Mouse (Mus musculus) G1E (cell line): ENCODE measurements at regions not wholly inside any gene's neighbourhood (a gene's known extent, or its start where the extent isn't known, plus 50 kb on each side); places are given as distances from the start of the nearest gene placed in this dataset.

Experiments
- CTCF ChIP-seq: IDR thresholded peaks from 2 replicates; pipeline ENCODE4 v1.5.1; 2012; ENCODE audit warnings: low read depth, low read length, inconsistent platforms, mixed read lengths
- POLR2AphosphoS5 ChIP-seq: IDR thresholded peaks from 2 replicates; pipeline ENCODE4 v1.6.1; 2012; ENCODE audit warnings: low read depth, low read length, inconsistent platforms; ENCODE audit not compliant: insufficient replicate concordance
- TAL1 ChIP-seq: conservative IDR thresholded peaks from 2 replicates; pipeline ENCODE4 v1.6.1; 2012; ENCODE audit warnings: low read depth, low read length, inconsistent platforms, mixed read lengths

GRCm38 (mm10) chr14:97537012-97537411 lies 632.6 kb downstream of the Dach1 start:
- TF ChIP-seq CTCF (no peak), TAL1 (no peak), POLR2AphosphoS5 (no peak)
